Mouse (Mus musculus) neural tube, embryonic 14.5 days (tissue): ENCODE measurements around the gene Znhit3. TPM values are rescaled to one million over a fixed set of nuclear protein-coding genes. Genes with fewer than 3 reads are reported as not detected.
A peak's percentile ranks its signal among the peaks of the same experiment; 100 is the strongest.

ENCODE experiments used
- ATAC-seq: fragments of 200-750 bp; cut with Nextera tagmentation; 2 replicates; pipeline ENCODE4 v1.8.0; 2017; ENCODE audit warnings: low read depth, mild to moderate bottlenecking, moderate TSS enrichment, moderate library complexity
- H3K27ac ChIP-seq: fragments of 300-500 bp; sonication (generic); 2 replicates; pipeline ENCODE4 v1.5.1; 2014; ENCODE audit warnings: low read depth, mild to moderate bottlenecking, control low read depth, low read length, moderate library complexity, mixed read lengths
- H3K27me3 ChIP-seq: fragments of 300-500 bp; sonication (generic); 2 replicates; pipeline ENCODE4 v1.6.1; 2014; ENCODE audit warnings: low read length; ENCODE audit not compliant: control insufficient read depth, insufficient read depth
- H3K36me3 ChIP-seq: fragments of 300-500 bp; sonication (generic); 2 replicates; pipeline ENCODE4 v1.6.1; 2014; ENCODE audit warnings: low read length, mixed read lengths; ENCODE audit not compliant: control insufficient read depth, insufficient read depth
- H3K4me1 ChIP-seq: fragments of 300-500 bp; sonication (generic); 2 replicates; pipeline ENCODE4 v1.6.1; 2014; ENCODE audit warnings: low read length; ENCODE audit not compliant: control insufficient read depth, insufficient read depth
- H3K4me2 ChIP-seq: fragments of 300-500 bp; sonication (generic); 2 replicates; pipeline ENCODE4 v1.6.1; 2014; ENCODE audit warnings: mild to moderate bottlenecking, low read depth, low read length, control low read depth
- H3K4me3 ChIP-seq: fragments of 300-500 bp; sonication (generic); 2 replicates; pipeline ENCODE4 v1.5.1; 2014; ENCODE audit warnings: low read depth, low read length, control low read depth, mixed read lengths
- H3K9ac ChIP-seq: fragments of 300-500 bp; sonication (generic); replicated peaks from 2 replicates; pipeline ENCODE4 v1.6.1; 2014; ENCODE audit warnings: low read depth, mild to moderate bottlenecking, control low read depth, low read length, mixed read lengths
- H3K9me3 ChIP-seq: fragments of 300-500 bp; sonication (generic); 2 replicates; pipeline ENCODE4 v1.6.1; 2016; ENCODE audit warnings: low read length; ENCODE audit not compliant: control insufficient read depth
- WGBS: fragments of 180-500 bp; shearing (Covaris S2); extraction: QIAGEN DNeasy Blood & Tissue Kit; methylation state at CpG from one replicate; pipeline ENCODE4 v1.1.7; 2014; 5-methylcytosine and 5-hydroxymethylcytosine counted together
- polyA plus RNA-seq: library from polyadenylated mRNA; unstranded; fragments of >200 nt; fragmentation: Nextera tagmentation; extraction: Ambion mirVana; gene quantifications from 2 replicates; pipeline ENCODE4 v1.2.1, GENCODE M21; 2014

Znhit3 gene
- polyA plus RNA-seq, 1 experiment from 2014 or later: 86.2 TPM

DNA sequence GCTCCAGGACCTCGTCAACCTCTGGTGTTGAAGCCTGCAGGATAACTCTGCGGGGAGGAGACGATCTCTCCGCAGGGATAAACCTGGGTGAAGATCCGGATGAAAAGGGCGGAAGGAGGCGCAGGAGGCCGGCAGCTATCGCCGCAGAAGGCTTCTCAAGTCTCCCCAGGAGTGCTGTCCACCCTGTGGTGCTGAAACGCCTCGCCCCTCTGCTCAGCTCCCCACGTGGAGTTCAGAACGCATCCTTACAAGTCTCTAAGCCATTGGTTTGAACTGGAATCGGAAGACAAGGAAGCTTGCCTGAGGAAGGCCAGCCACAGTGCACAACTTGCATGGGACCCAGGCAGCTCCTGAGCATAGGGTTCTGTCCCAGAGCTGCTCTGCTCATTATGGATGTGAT is 27.8 kb upstream of the Znhit3 start:
- Histone ChIP-seq H3K36me3 (no peaks in the 10 kb centered on the region), H3K27me3 (no peaks in the 10 kb centered on the region), H3K27ac (no peak overlapping the region), H3K4me1 (peaks cover 4% of the 10 kb centered on the region; the same call in 1 of the 2 replicates), H3K9me3 (no peaks in the 10 kb centered on the region), H3K4me2 (peak overlapping the region; percentile 26; the same call in 1 of the 2 replicates), H3K9ac (no peak overlapping the region; the same call in 1 of the 2 replicates), H3K4me3 (no peak overlapping the region)
- no peak for ATAC-seq
- 2% methylated on average over 15 of the region's 15 CpGs for WGBS

DNA sequence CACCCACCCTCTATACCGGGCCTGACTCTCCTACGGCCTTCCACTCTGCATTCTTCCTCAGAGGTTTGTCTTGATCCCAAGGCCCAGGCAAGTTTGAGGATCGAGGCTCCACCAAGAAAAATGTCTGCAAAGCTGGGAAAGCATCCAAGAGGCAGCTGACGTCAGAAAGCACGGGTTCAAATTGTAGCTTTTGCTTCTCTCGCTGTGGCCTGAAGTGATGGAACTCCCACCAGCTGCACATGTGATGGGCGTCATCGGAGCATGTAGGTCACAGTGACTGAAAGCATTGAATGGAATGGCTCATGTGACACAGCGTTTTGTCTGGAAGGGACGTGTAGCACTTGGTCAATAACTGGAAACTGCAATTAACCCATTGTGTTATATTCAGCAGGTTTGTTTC is 24.0 kb upstream of the Znhit3 start:
- Histone ChIP-seq H3K4me1 (peaks cover 4% of the 10 kb centered on the region; the same call in 1 of the 2 replicates), H3K27ac (no peak overlapping the region), H3K36me3 (no peaks in the 10 kb centered on the region), H3K27me3 (no peaks in the 10 kb centered on the region), H3K4me2 (no peak overlapping the region), H3K9ac (no peak overlapping the region), H3K9me3 (no peaks in the 10 kb centered on the region), H3K4me3 (no peak overlapping the region)
- 68% methylated on average over 10 of the region's 10 CpGs for WGBS
- ATAC-seq: no peak

DNA sequence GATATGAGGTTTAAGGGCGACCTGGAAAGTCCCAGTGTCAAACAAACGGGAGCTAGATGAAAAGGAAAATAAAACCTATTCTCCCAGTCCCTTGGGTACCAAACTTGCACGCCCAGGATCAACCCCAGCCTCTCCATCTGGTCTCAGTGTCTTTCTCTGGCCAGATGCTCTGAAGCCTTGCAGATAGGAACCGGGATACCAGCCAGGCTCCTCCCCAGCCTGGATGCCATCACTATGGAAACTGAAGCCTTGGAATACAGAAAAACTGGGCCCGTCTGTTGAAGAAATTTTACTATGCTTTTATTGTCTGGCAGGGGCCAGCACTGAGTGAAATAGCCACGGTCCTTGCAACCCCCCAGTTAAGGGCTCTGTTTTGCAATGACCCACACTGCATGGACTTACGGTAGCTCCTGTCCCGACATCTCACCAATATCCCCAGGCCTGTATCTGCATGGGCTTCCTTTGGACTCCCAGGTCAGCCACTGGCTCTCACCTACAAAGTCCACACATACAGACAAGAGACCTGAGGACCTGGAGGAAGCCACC is 23.4 kb upstream of the Znhit3 start:
- no peak overlapping the region for H3K9ac ChIP-seq
- no peaks in the 10 kb centered on the region for H3K36me3 ChIP-seq
- ATAC-seq: no peak
- no peak overlapping the region for H3K27ac ChIP-seq
- H3K4me1 ChIP-seq: peaks cover 4% of the 10 kb centered on the region; the same call in 1 of the 2 replicates
- no peaks in the 10 kb centered on the region for H3K27me3 ChIP-seq
- no peak overlapping the region for H3K4me3 ChIP-seq
- WGBS: 37% methylated on average over 8 of the region's 8 CpGs
- H3K9me3 ChIP-seq: no peaks in the 10 kb centered on the region
- H3K4me2 ChIP-seq: no peak overlapping the region

DNA sequence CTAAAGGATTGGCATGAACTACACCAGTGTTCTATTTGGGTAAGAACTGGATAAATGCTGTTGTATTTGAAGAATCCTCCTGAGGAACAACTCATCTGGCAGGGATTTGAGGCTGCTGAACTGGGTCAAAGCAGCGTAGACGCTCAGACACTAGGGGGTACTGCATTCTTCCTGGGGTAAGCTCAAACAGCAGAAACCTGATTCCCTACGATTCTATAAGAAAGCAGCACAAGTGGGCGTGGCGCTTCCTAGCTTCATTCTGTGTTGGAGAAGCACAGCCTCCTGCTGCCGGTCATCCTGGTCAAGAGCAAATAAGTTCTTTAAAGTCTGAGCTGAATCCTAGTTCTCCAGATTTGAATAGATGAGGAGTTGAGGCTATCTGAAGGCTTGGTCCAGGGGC is 16.1 kb upstream of the Znhit3 start:
- 23% methylated on average over 6 of the region's 6 CpGs for WGBS
- no peak overlapping the region for H3K9ac ChIP-seq
- no peaks in the 10 kb centered on the region for H3K27me3 ChIP-seq
- no peak overlapping the region for H3K27ac ChIP-seq
- H3K4me1 ChIP-seq: no peaks in the 10 kb centered on the region
- H3K4me3 ChIP-seq: no peak overlapping the region
- H3K36me3 ChIP-seq: no peaks in the 10 kb centered on the region
- no peak for ATAC-seq
- H3K9me3 ChIP-seq: no peaks in the 10 kb centered on the region
- H3K4me2 ChIP-seq: no peak overlapping the region

DNA sequence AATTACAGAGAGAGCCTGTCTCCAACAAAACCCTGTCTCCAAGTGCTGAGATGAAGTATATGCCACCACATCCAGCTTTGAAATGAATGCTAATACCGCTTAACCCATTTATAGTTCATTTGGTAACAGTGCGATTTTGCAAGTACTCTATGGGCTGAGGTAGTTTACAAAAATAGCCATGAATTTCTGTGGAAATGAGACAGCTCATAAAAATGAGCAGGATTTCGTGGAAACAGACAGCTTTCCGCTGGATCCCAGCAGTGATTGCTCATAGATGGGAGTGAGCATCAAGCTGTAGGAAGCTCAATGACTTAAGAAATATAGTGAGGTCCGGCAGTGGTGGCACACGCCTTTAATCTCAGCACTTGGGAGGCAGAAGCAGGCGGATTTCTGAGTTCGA is 4.8 kb upstream of the Znhit3 start:
- Histone ChIP-seq H3K4me2 (no peak overlapping the region), H3K27me3 (no peaks in the 10 kb centered on the region), H3K4me3 (no peak overlapping the region), H3K36me3 (no peaks in the 10 kb centered on the region), H3K27ac (no peak overlapping the region), H3K4me1 (no peaks in the 10 kb centered on the region), H3K9ac (no peak overlapping the region), H3K9me3 (no peaks in the 10 kb centered on the region)
- no peak for ATAC-seq
- WGBS: 87% methylated on average over 8 of the region's 8 CpGs

DNA sequence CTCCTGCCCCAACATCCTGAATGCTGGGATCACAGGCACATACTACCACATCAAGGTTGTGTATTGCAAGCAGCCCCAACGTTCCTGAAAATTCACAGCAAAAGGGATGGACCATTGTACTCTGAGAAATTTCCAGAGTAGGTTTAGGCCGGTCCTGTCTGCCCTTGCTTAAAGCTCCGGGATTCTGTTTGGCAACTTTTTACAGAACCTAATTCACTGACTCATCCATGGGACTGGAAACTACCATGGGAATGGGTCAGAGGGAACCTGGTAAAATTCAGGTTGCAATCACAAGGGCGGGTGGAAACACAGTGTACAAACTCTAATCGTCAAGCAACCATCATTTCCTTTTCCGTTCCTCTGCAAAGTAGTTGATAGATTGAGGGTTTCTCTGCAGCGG is 3.8 kb upstream of the Znhit3 start:
- no peak overlapping the region for H3K4me3 ChIP-seq
- H3K27me3 ChIP-seq: no peaks in the 10 kb centered on the region
- no peak overlapping the region for H3K9ac ChIP-seq
- no peak overlapping the region for H3K4me2 ChIP-seq
- ATAC-seq: no peak
- H3K9me3 ChIP-seq: no peaks in the 10 kb centered on the region
- peaks cover 4% of the 10 kb centered on the region; the same call in 1 of the 2 replicates for H3K4me1 ChIP-seq
- H3K27ac ChIP-seq: no peak overlapping the region
- WGBS: 76% methylated on average over 7 of the region's 7 CpGs
- H3K36me3 ChIP-seq: no peaks in the 10 kb centered on the region

DNA sequence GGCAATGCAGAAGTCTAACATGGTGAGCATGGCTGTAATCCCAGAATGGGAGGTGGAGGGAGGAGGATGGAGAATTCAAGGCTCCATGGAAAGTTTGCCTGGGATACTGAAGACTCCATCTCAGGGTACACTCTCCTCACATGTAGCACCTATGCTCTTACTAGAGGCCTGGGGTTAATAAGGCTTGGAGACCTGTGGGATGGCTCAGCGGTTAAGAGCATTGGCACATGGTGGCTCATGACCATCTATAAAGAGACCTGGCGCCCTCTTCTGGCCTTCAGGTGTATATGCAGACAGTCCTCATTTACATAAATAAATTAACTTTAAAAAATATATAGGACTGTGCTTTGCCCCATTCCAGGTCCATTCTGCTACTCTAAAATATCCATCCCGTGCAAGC is 3.1 kb upstream of the Znhit3 start:
- Histone ChIP-seq H3K9ac (no peak overlapping the region), H3K4me2 (no peak overlapping the region), H3K4me3 (no peak overlapping the region), H3K27ac (no peak overlapping the region), H3K36me3 (no peaks in the 10 kb centered on the region), H3K27me3 (no peaks in the 10 kb centered on the region), H3K4me1 (peaks cover 6% of the 10 kb centered on the region; the same call in 1 of the 2 replicates), H3K9me3 (no peaks in the 10 kb centered on the region)
- 41% methylated on average over 3 of the region's 3 CpGs for WGBS
- ATAC-seq: no peak

DNA sequence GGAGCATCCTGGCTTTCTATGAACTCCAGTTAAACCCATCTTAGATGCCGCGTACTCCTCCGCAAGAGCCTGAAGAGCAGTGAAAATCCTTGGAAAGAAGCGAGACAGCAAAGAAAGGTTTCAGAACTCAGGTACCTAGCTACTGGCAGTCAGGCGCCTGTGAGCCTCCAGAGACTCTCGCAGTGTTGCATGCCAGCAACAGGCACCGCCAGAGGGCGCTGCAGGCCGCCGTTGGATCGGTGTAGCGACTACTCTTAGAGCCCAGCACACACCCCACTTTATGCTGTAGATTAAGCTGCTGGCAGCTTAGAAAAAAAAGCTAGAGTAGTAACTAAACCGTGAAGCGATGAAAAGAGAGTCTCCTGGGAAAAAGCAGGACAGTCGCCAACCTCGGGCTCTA is 2.3 kb upstream of the Znhit3 start:
- peaks cover 6% of the 10 kb centered on the region; the same call in 1 of the 2 replicates for H3K4me1 ChIP-seq
- 5% methylated on average over 16 of the region's 16 CpGs for WGBS
- no peaks in the 10 kb centered on the region for H3K27me3 ChIP-seq
- H3K4me3 ChIP-seq: no peak overlapping the region
- H3K36me3 ChIP-seq: no peaks in the 10 kb centered on the region
- no peak overlapping the region for H3K27ac ChIP-seq
- H3K9me3 ChIP-seq: no peaks in the 10 kb centered on the region
- peak; percentile 88; the same call in 1 of the 2 replicates for ATAC-seq
- peak overlapping the region; percentile 19; the same call in 1 of the 2 replicates for H3K4me2 ChIP-seq
- 0 out of 2 replicates have a peak overlapping the region, but pooled peaks have one; percentile 2 for H3K9ac ChIP-seq

DNA sequence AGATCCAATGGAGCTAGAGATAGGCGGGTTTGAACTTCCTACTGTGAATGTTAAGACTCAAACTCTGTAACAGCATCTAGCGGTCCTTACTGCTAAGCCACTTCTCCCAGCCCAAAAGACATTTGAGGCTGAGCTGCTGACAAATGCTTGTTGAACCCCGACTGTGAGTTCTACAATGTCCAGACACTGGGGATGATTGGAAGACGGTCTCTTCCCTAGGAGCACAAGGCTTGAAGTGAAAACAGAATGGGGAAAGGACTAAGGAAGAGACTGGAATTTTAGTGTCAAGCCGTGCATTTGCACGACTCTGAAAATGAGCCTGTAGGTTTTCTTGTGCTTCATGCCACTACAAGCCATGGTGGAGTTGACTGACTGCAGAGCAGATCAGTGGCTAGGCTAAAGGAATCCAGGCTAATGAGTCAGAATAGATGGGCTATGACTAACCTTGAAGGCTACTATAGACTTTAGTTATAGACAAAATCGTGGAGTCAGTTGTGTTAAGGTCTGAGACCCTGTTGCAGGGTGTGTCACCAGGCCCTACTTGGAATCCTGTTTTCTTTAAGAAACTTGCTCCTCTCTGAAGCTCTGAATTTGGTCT is 636 bp upstream of the Znhit3 start:
- Histone ChIP-seq H3K4me2 (peak overlapping the region; percentile 62), H3K9ac (peak overlapping the region; percentile 76), H3K4me3 (peak overlapping the region; percentile 86), H3K36me3 (peaks cover 6% of the 10 kb centered on the region; the same call in 1 of the 2 replicates), H3K9me3 (no peaks in the 10 kb centered on the region), H3K27ac (no peak overlapping the region), H3K4me1 (peaks cover 6% of the 10 kb centered on the region; the same call in 1 of the 2 replicates), H3K27me3 (no peaks in the 10 kb centered on the region)
- WGBS: 60% methylated on average over 7 of the region's 7 CpGs
- no peak for ATAC-seq
